Mouse (Mus musculus) duodenum, adult 2 months (tissue): ENCODE results near the gene Vmn1r120. TPM values are rescaled to one million over a fixed set of nuclear protein-coding genes. Genes with fewer than 3 reads are reported as not detected.

Experiments
- polyA plus RNA-seq: library from polyadenylated mRNA; depleted of rRNA; stranded (reverse); fragments of >200 nt; gene quantifications from 2 replicates; pipeline ENCODE4 v1.2.3, GENCODE M21; 2012; ENCODE audit warnings: low replicate concordance; rRNA removed

Vmn1r120 gene
- polyA plus RNA-seq = not detected in 2 replicates

DNA sequence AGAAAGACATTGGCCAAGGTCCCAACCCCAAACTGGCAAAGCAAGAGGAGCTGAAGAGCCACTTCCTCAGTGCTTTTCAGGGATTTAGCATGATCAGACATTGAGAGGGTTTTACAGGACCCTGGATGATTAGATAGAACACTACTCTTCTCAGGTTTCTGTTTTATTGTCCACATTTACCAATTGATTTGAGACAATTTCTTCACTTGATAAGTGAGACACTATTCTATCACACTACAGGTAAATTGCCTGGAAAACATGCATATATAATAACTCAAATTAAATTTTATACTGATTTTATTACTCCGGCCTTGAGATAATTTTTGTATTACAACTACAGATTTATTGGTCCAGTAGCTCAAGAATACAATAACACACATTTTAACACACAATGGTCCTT lies at the start of gene Vmn1r120:
Gene Vmn1r120 (minus strand): TSS at position 101 of the 400 bp plus-strand sequence.

DNA sequence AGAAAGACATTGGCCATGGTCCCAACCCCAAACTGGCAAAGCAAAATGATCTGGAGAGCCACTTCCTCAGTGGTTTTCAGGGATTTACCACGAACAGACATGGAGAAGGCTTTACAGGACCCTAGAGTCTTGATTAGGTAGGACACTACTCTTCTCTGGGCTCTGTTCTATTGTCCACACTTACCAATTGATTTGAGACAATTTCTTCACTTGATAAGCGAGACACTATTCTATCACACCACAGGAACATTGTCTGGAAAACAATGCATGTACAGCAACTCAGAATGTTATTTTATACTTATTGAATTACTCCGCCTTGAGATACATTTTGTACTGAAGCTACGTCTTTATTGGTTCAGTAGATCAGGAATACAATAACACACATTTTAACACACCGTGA lies 44.8 kb upstream of the Vmn1r120 start, which contains the start of gene Vmn1r121:
Gene Vmn1r121 (minus strand): TSS at position 101 of the 400 bp plus-strand sequence.

DNA sequence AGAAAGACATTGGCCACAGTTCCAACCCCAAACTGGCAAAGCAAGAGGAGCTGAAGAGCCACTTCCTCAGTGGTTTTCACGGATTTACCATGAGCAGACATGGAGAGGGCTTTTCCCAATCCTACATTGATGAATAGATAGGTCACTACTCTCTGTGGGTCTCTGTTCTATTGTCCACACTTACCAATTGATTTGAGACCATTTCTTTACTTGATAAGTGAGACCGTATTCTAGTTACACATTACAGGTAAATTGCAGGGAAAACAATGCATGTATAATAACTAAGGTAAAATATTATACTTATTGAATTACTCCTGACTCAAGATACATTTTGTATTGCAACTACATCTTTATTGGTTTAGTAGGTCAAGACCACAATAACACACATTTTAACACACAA lies 41.2 kb downstream of the Vmn1r120 start, which contains the start of gene Vmn1r119:
Gene Vmn1r119 (minus strand): TSS at position 101 of the 400 bp plus-strand sequence.

Other genes with a start within 250 kb of the Vmn1r120 start
- not detected in 2 replicates for gene Vmn1r114, start 241.6 kb downstream of the Vmn1r120 start, polyA plus RNA-seq
- gene Vmn1r115, start 208.8 kb downstream of the Vmn1r120 start, polyA plus RNA-seq = not detected in 2 replicates
- gene Vmn1r116, start 181.5 kb downstream of the Vmn1r120 start, polyA plus RNA-seq = not detected in 2 replicates
- not detected in 2 replicates for gene Vmn1r117, start 169.7 kb downstream of the Vmn1r120 start, polyA plus RNA-seq
- gene Vmn1r118, start 141.4 kb downstream of the Vmn1r120 start, polyA plus RNA-seq = not detected in 2 replicates
- not detected in 2 replicates for gene Vmn1r119, start 41.3 kb downstream of the Vmn1r120 start, polyA plus RNA-seq
- not detected in 2 replicates for gene Vmn1r121, start 44.7 kb upstream of the Vmn1r120 start, polyA plus RNA-seq
- gene Vmn1r122, start 80.3 kb upstream of the Vmn1r120 start, polyA plus RNA-seq = not detected in 2 replicates
- gene Vmn1r123, start 108.4 kb upstream of the Vmn1r120 start, polyA plus RNA-seq = not detected in 2 replicates
- gene Gm5157, start 136.6 kb upstream of the Vmn1r120 start, polyA plus RNA-seq = not detected in 2 replicates
- gene Vmn1r124, start 206.8 kb upstream of the Vmn1r120 start, polyA plus RNA-seq = not detected in 2 replicates
- not detected in 2 replicates for gene Vmn1r125, start 218.4 kb upstream of the Vmn1r120 start, polyA plus RNA-seq
- gene Vmn1r126, start 247.7 kb upstream of the Vmn1r120 start, polyA plus RNA-seq = not detected in 2 replicates